Mouse (Mus musculus) ES-E14 (cell line): ENCODE data around the gene Rgr.

ENCODE experiments used
- CHD2 ChIP-seq: IDR thresholded peaks from 2 replicates; pipeline ENCODE4 v1.6.1; 2014; ENCODE audit warnings: mild to moderate bottlenecking, low read depth, low read length, inconsistent platforms
- HCFC1 ChIP-seq: IDR thresholded peaks from 2 replicates; pipeline ENCODE4 v1.6.1; 2012; ENCODE audit warnings: low read length, inconsistent platforms, borderline replicate concordance; ENCODE audit not compliant: insufficient read depth
- MAFK ChIP-seq: IDR thresholded peaks from 2 replicates; pipeline ENCODE4 v1.6.1; 2014; ENCODE audit warnings: mild to moderate bottlenecking, low read depth, low read length, inconsistent platforms; ENCODE audit not compliant: insufficient read depth
- ZC3H11A ChIP-seq: IDR thresholded peaks from 2 replicates; pipeline ENCODE4 v1.6.1; 2012; ENCODE audit warnings: low read depth, mild to moderate bottlenecking, inconsistent platforms, low read length, borderline replicate concordance
- ZNF384 ChIP-seq: IDR thresholded peaks from 2 replicates; pipeline ENCODE4 v1.6.1; 2012; ENCODE audit warnings: low read depth, low read length, inconsistent platforms

GRCm38 (mm10) chr14:36985693-36986092, 63.1 kb downstream of the Rgr start:
- TF ChIP-seq CHD2 (no peak), HCFC1 (no peak), MAFK (no peak), ZC3H11A (no peak), ZNF384 (no peak)
